Mouse (Mus musculus) retina, embryonic 14.5 days (tissue): ENCODE measurements at regions not wholly inside any gene's neighbourhood (a gene's known extent, or its start where the extent isn't known, plus 50 kb on each side); places are given as distances from the start of the nearest gene placed in this dataset.
A peak's percentile ranks its signal among the peaks of the same experiment; 100 is the strongest.

Experiments used
- DNase-seq: peaks from one replicate; pipeline ENCODE4 v3.0.0-alpha.2; 2015; ENCODE audit warnings: low spot score

DNA sequence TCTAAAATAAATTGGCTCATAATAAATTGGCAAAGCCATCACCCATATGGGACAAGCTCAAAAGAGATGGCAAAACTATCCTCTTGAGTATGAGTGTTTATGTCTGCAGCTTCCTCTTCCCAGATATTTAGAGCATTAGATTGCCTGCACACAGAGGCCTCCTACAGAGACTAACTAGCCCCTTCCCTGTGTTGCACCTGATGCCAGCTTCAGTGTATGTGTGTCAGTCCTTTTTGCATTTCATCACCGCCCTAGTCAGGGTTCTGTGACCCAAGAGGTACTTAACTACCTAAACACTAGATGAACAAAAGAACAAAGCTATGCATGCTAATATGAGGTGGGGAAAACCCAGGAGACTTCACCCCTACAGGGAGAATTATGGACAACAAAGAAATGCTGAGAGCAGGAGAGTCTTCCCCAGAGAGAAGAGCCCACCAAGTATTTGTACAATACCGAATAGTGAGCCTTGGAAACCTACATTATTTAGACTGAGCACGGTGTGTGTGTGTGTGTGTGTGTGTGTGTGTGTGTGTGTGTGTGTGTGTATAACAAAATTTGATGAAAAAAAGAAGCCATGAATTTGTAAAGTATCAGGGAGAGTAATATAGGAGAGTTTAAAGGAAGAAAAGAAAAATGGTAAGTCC is 62.5 kb downstream of the Speer2 start:
- DNase-seq: peak; percentile 8

DNA sequence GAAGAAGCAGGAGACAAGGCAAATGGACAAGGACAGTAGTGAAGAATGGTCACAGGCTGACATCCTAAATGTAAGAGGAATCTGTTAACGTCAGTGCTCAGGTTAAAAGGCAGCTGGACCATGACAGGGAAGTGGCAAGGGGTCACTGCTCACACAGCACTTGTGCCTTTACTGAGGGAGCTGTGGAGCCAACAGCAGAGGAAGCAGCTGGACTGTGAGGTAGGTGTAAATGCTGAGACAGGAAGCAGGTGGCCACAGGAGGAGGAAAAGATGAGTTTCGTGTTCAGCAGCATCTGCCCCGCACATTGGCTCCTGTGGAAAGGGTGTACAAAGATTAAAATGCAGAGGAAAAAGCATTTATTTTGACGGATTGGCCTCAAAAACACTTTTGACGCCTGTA is 67.2 kb downstream of the Speer2 start:
- no peak for DNase-seq

DNA sequence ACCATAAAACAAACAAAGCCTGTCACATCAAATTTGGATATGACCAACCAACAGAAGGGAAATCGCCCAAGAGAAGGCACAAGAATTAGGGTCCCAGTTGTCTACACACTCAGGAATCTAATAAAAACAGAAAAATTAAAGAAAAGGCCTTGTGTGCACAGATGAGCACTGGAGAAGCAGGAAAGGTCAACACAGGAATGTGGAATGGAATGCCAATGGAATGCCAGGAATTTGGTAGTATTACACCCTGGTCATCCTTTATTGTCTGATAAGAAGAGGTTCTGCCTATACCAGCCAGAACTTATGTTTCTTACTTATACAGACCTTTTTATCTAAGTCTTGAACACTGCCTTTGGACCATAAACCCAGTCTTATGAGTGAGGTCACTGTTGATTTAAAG is 72.9 kb downstream of the Speer2 start:
- no peak for DNase-seq

DNA sequence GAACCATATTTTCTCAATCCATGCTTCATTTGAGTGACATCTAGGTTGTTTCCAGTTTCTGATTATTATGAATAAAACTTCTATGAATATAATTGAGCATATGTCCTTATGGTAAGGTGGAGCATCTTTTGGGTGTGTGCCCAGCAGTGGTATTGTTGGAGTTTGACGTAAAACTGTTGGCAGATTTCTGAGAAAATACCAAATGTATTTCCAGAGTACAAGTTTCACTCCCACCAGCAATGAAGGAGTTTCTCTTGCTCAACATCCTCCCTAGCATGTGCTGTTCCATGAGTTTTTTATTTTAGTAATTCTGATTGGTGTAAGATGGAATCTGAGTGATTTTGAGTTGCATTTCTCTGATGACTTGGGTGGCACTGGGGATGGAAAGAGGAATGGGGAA is 92.8 kb downstream of the Speer2 start:
- no peak for DNase-seq
